Mouse (Mus musculus) C2C12 (cell line): ENCODE data around the gene Myt1l. TPM values are rescaled to one million over a fixed set of nuclear protein-coding genes. Genes with fewer than 3 reads are reported as not detected.
A peak's percentile ranks its signal among the peaks of the same experiment; 100 is the strongest.

Source experiments
- H3K27me3 ChIP-seq: one replicate; pipeline ENCODE4 v1.6.1; 2011; ENCODE audit not compliant: control insufficient read depth, insufficient read depth, insufficient read length
- H3K36me3 ChIP-seq: one replicate; pipeline ENCODE4 v1.6.1; 2011; ENCODE audit not compliant: control insufficient read depth, insufficient read depth
- H3K4me3 ChIP-seq: one replicate; pipeline ENCODE4 v1.5.1; 2011; ENCODE audit warnings: mild to moderate bottlenecking, control low read depth; ENCODE audit not compliant: poor library complexity, insufficient read depth, severe bottlenecking
- H3K79me2 ChIP-seq: one replicate; pipeline ENCODE4 v1.6.1; 2011; ENCODE audit not compliant: control insufficient read depth, insufficient read depth
- H3K79me3 ChIP-seq: one replicate; pipeline ENCODE4 v1.6.1; 2011; ENCODE audit warnings: low read depth, control low read depth
- H3ac ChIP-seq: one replicate; pipeline ENCODE3; 2011; ENCODE audit warnings: low read depth; ENCODE audit not compliant: control insufficient read depth, insufficient read length
- CEBPB ChIP-seq: IDR thresholded peaks from one replicate; pipeline ENCODE4 v1.6.1; 2011; ENCODE audit warnings: low read depth, mild to moderate bottlenecking, control low read depth, moderate library complexity
- CTCF ChIP-seq: IDR thresholded peaks from one replicate; pipeline ENCODE4 v1.5.1; 2011; ENCODE audit not compliant: control insufficient read depth, insufficient read depth, insufficient read length
- FOSL1 ChIP-seq: IDR thresholded peaks from one replicate; pipeline ENCODE4 v1.8.0; 2011; ENCODE audit warnings: mild to moderate bottlenecking, low read length; ENCODE audit not compliant: poor library complexity, insufficient read depth, severe bottlenecking
- MAX ChIP-seq: IDR thresholded peaks from one replicate; pipeline ENCODE4 v1.6.1; 2011; ENCODE audit warnings: mild to moderate bottlenecking, control low read depth
- MYOD1 ChIP-seq: IDR thresholded peaks from one replicate; pipeline ENCODE4 v1.6.1; 2011; ENCODE audit warnings: low read depth; ENCODE audit not compliant: control insufficient read depth, insufficient read length
- MYOG ChIP-seq: IDR thresholded peaks from one replicate; pipeline ENCODE4 v1.6.1; 2011; ENCODE audit not compliant: control insufficient read depth, insufficient read length; ENCODE audit errors: extremely low read depth
- USF1 ChIP-seq: IDR thresholded peaks from one replicate; pipeline ENCODE4 v1.6.1; 2011; ENCODE audit warnings: low read depth, mild to moderate bottlenecking, control low read depth, moderate library complexity
- polyA plus RNA-seq: library from polyadenylated mRNA; unstranded; fragments of >200 nt; fragmentation: generic; extraction: Trizol; gene quantifications from one replicate; pipeline ENCODE4 v1.2.1, GENCODE M21; 2012; ENCODE audit warnings: missing spikeins

The Myt1l gene
- polyA plus RNA-seq, 1 experiment: not detected

DNA sequence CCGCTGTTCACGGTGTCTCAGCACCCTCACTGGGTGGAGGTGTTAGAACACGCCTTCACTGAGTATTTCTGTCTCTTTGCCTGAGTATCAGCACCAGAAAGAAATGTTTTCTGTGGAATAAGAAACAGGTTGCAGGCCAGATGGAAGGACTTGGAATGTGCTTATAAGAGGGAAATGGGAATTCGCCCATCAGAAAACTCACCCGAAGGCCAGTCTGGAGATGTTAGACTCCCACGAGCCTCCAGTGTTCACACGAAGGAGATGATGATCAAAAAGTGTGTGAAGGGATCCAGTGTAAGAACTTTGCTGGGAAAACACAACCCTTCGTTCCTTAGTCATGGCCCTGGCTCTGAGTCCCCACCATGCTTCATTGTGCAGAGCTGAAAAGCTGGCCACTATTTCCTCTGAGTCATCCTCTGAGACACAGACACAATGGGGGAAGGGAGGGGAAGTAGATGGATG, 406.0 kb downstream of the Myt1l start:
- TF ChIP-seq MAX (peak; percentile 84), CTCF (no peak)
- Histone ChIP-seq H3K36me3 (no peaks in the 10 kb centered on the region), H3ac (no peak overlapping the region), H3K27me3 (no peaks in the 10 kb centered on the region), H3K79me3 (peaks cover 8% of the 10 kb centered on the region), H3K79me2 (peaks cover 18% of the 10 kb centered on the region), H3K4me3 (no peak overlapping the region)

- H3K4me3 ChIP-seq: peak within 1 kb of the TSS; percentile 61
- H3K36me3 ChIP-seq: no peaks in the 10 kb centered on the region
- H3K27me3 ChIP-seq: no peaks in the 10 kb centered on the region
- H3K79me3 ChIP-seq: peaks cover 38% of the 10 kb centered on the region
- H3ac ChIP-seq: peak within 1 kb of the TSS; percentile 87
- peaks cover 50% of the 10 kb centered on the region for H3K79me2 ChIP-seq
- TF ChIP-seq USF1 (no peak), MYOD1 (no peak), MYOG (no peak), MAX (no peak), CEBPB (no peak), CTCF (no peak), FOSL1 (no peak)
Observed at GRCm38 (mm10) chr12:29937308-29937707, 409.1 kb downstream of the Myt1l start, which contains the start of gene Pxdn. Gene Pxdn, plus strand, starts transcription at chr12:29937608.

DNA sequence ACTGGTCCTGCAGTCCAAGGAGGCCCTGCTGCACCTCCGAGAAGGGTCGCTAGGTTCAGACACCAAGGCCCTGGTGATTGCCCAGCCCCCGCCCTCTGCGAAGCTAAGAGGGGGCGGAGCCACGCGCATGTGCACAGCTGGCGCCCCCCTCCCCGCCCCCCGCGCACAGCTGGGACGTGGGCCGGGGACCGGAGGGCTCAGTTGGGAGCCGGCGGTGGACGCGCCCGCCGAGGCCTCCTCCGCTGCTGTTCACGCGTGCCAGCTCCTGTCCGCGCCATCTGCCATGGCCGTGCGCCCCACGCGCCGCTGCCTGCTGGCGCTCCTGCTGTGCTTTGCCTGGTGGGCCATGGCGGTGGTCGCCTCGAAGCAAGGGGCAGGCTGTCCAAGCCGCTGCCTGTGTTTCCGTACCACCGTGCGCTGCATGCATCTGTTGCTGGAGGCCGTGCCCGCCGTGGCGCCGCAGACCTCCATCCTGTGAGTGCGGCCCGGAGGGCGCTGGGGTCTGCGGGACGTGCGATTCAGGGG, 409.7 kb downstream of the Myt1l start:
- Histone ChIP-seq H3K79me2 (peaks cover 56% of the 10 kb centered on the region), H3K36me3 (no peaks in the 10 kb centered on the region), H3K4me3 (peak overlapping the region; percentile 61), H3ac (peak overlapping the region; percentile 87), H3K79me3 (peaks cover 44% of the 10 kb centered on the region), H3K27me3 (no peaks in the 10 kb centered on the region)
- TF ChIP-seq USF1: no peak
- no peak for TF ChIP-seq CEBPB
- peak; percentile 10 for TF ChIP-seq MYOD1

GRCm38 (mm10) chr12:29938376-29939041, 410.3 kb downstream of the Myt1l start:
- Histone ChIP-seq H3K4me3 (peak overlapping the region; percentile 61), H3ac (peak overlapping the region; percentile 87), H3K79me3 (peaks cover 48% of the 10 kb centered on the region), H3K79me2 (peaks cover 62% of the 10 kb centered on the region), H3K36me3 (no peaks in the 10 kb centered on the region), H3K27me3 (no peaks in the 10 kb centered on the region)
- TF ChIP-seq MAX (no peak), FOSL1 (no peak), MYOG (no peak), CEBPB (no peak), CTCF (no peak), USF1 (no peak), MYOD1 (no peak)

- Histone ChIP-seq H3K79me2 (peaks cover 69% of the 10 kb centered on the region), H3K4me3 (peak overlapping the region; percentile 61), H3ac (peak overlapping the region; percentile 87), H3K36me3 (no peaks in the 10 kb centered on the region), H3K79me3 (peaks cover 54% of the 10 kb centered on the region), H3K27me3 (no peaks in the 10 kb centered on the region)
- no peak for TF ChIP-seq FOSL1
- TF ChIP-seq CEBPB: no peak
- no peak for TF ChIP-seq MAX
- TF ChIP-seq USF1: no peak
- no peak for TF ChIP-seq MYOG
- no peak for TF ChIP-seq MYOD1
Observed at GRCm38 (mm10) chr12:29939261-29939671, 411.1 kb downstream of the Myt1l start.

DNA sequence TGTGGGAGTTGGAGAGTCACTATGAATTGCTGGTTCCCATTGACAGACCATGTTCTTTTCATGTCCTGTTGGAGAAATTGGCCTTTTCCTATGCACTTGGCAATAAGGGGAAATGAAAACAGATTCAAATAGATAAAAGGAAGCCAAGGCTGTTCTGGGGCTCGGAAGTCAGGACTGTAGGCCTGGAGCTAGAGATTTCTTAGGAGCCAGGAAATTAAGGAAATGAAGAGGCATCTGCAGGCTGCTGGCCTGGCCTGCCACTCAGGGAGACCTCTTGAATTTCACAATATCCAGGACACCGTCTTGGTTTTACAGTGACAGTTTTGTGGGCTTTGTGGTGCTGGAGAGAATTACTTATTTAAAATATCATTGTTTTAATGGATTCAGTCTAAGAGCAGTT, 414.3 kb downstream of the Myt1l start:
- Histone ChIP-seq H3K4me3 (no peak overlapping the region), H3ac (no peak overlapping the region), H3K36me3 (no peaks in the 10 kb centered on the region), H3K79me2 (peaks cover 99% of the 10 kb centered on the region), H3K27me3 (no peaks in the 10 kb centered on the region), H3K79me3 (peaks cover 77% of the 10 kb centered on the region)
- TF ChIP-seq USF1 (no peak), CTCF (no peak), CEBPB (no peak), MYOG (no peak), MAX (no peak), MYOD1 (no peak), FOSL1 (no peak)
